Mouse (Mus musculus) adrenal gland (tissue): ENCODE data around the gene Rassf1.

Experiments
- intact Hi-C: fragments of 180-260 bp; cut with DNase I; formaldehyde crosslinking; loops from one replicate; pipeline ENCODE4 v1.15.1; 2025

Rassf1 gene

GRCm38 (mm10) chr9:107579023-107579900 lies 27.9 kb downstream of the Rassf1 start:
- intact Hi-C loops = no loop called here

GRCm38 (mm10) chr9:107580501-107581317 lies 29.4 kb downstream of the Rassf1 start, which contains the start of gene Hyal3:
Gene Hyal3, plus strand, starts transcription at chr9:107580818.
- intact Hi-C loops = no loop called here

- intact Hi-C loops = no loop called here
Observed at GRCm38 (mm10) chr9:107581584-107581983, 30.2 kb downstream of the Rassf1 start.

- intact Hi-C loops = no loop called here
Observed at GRCm38 (mm10) chr9:107582509-107583062, 31.2 kb downstream of the Rassf1 start.

GRCm38 (mm10) chr9:107583174-107583573 lies 31.8 kb downstream of the Rassf1 start:
- intact Hi-C loops = no loop called here

- intact Hi-C loops = no loop called here
Observed at GRCm38 (mm10) chr9:107586504-107586903, 35.1 kb downstream of the Rassf1 start.

- intact Hi-C loops = no loop called here
Observed at GRCm38 (mm10) chr9:107586974-107587832, 35.8 kb downstream of the Rassf1 start, which contains the start of gene Ifrd2. Gene Ifrd2, plus strand, starts transcription at chr9:107587642.

GRCm38 (mm10) chr9:107587833-107588639 lies 36.7 kb downstream of the Rassf1 start:
- intact Hi-C loops = no loop called here

- intact Hi-C loops = no loop called here
Observed at GRCm38 (mm10) chr9:107590058-107590772, 38.9 kb downstream of the Rassf1 start.

GRCm38 (mm10) chr9:107590773-107591060 lies 39.4 kb downstream of the Rassf1 start:
- intact Hi-C loops = no loop called here

GRCm38 (mm10) chr9:107593101-107593976 lies 42.0 kb downstream of the Rassf1 start:
- intact Hi-C loops = no loop called here

- intact Hi-C loops = no loop called here
Observed at GRCm38 (mm10) chr9:107594281-107595062, 43.1 kb downstream of the Rassf1 start.

- intact Hi-C loops = no loop called here
Observed at GRCm38 (mm10) chr9:107596619-107597569, 45.5 kb downstream of the Rassf1 start.

- intact Hi-C loops = no loop called here
Observed at GRCm38 (mm10) chr9:107598385-107598784, 47.0 kb downstream of the Rassf1 start.

GRCm38 (mm10) chr9:107599433-107599832 lies 48.1 kb downstream of the Rassf1 start:
- intact Hi-C loops = no loop called here

- intact Hi-C loops = no loop called here
Observed at GRCm38 (mm10) chr9:107599842-107600241, 48.5 kb downstream of the Rassf1 start.

- intact Hi-C loops = no loop called here
Observed at GRCm38 (mm10) chr9:107600745-107601144, 49.4 kb downstream of the Rassf1 start.
